Comparison of ENCODE assay signal across 18 mouse cellular contexts in the genomic region with DNA sequence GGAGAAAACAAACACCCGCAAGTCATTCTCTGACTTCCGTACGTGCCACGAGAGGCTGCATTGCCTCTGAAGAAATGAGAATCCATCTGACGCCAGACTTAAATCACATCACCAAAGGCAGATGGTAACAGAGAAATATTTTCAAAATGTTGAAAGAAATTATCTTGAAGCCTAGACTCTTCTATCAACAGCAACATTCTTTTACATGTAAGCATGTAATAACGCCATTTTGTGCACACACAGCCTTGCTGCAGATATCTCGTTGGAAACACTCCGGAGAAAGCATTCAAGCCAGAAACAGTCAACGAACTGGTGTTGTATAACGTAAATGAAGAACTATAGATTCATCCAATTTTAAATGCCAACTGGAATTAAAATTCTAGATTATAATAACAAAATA.
DNase-seq lines count a peak whose midpoint lies in the region; ATAC-seq and TF ChIP-seq lines count a peak whose summit lies in the region.
"Had no signal": no experiment of that assay in that cellular context is flagged by ENCODE, and none has a peak within 500 bp of the region (broad histone marks: within the 10 kb centered on the region; RNA-seq: fewer than 3 reads in every experiment).

No protein-coding gene starts in this region.

- TF ChIP-seq CTCF in brain, embryonic 14.5 days (IDR thresholded peaks at IDR 0.05; ENCODE audit: borderline replicate concordance, extremely low read depth, insufficient read depth, insufficient read length), result no peak

- no peaks in the 10 kb centered on the region for H3K36me3 ChIP-seq in forebrain, embryonic 16.5 days (ENCODE audit: control insufficient read depth, insufficient read depth)
- no peaks in the 10 kb centered on the region for H3K36me3 ChIP-seq in forebrain, embryonic 12.5 days (replicated peaks)
- H3K36me3 ChIP-seq: embryonic facial prominence, embryonic 13.5 days; embryonic facial prominence, embryonic 15.5 days had no signal

- H3K27me3 ChIP-seq in forebrain, embryonic 16.5 days (replicated peaks; ENCODE audit: control insufficient read depth, insufficient read depth, low read length), result no peaks in the 10 kb centered on the region; the same call in 1 of the 2 replicates
- no peaks in the 10 kb centered on the region for H3K27me3 ChIP-seq in forebrain, embryonic 12.5 days
- H3K27me3 ChIP-seq: embryonic facial prominence, embryonic 15.5 days had no signal

- H3K4me3 ChIP-seq in forebrain, embryonic 16.5 days (replicated peaks; ENCODE audit: low read length), result no peak overlapping the region
- H3K4me3 ChIP-seq in forebrain, embryonic 12.5 days (replicated peaks), result no peak overlapping the region
- H3K4me3 ChIP-seq: embryonic facial prominence, embryonic 13.5 days; embryonic facial prominence, embryonic 15.5 days; erythroblast, embryonic 14.5 days had no signal

- ATAC-seq in forebrain, embryonic 16.5 days, result peak; percentile 33; the same call in 1 of the 2 replicates
- no peak for ATAC-seq in forebrain, embryonic 12.5 days (ENCODE audit: low FRiP score)

- H3K9me3 ChIP-seq in forebrain, embryonic 16.5 days (ENCODE audit: control insufficient read depth, low read length), result no peaks in the 10 kb centered on the region
- no peaks in the 10 kb centered on the region for H3K9me3 ChIP-seq in forebrain, embryonic 12.5 days
- H3K9me3 ChIP-seq: embryonic facial prominence, embryonic 13.5 days; embryonic facial prominence, embryonic 15.5 days had no signal

- H3K4me2 ChIP-seq in forebrain, embryonic 16.5 days (ENCODE audit: low read length), result no peak overlapping the region
- no peak overlapping the region for H3K4me2 ChIP-seq in forebrain, embryonic 12.5 days
- H3K4me2 ChIP-seq: embryonic facial prominence, embryonic 13.5 days; embryonic facial prominence, embryonic 15.5 days had no signal

- H3K27ac ChIP-seq in forebrain, embryonic 16.5 days (ENCODE audit: low read length), result no peak overlapping the region
- no peak overlapping the region for H3K27ac ChIP-seq in forebrain, embryonic 12.5 days
- H3K27ac ChIP-seq: embryonic facial prominence, embryonic 13.5 days; embryonic facial prominence, embryonic 15.5 days had no signal

- DNase-seq in brain, embryonic 14.5 days (ENCODE audit: low read depth), result peak; percentile 62
- peak; percentile 43 for DNase-seq in brain, embryonic 18.5 days (ENCODE audit: low read depth, low spot score)
- no peak for DNase-seq in layer of hippocampus, adult 18-20 months (ENCODE audit: low spot score in 2 of 2)
- DNase-seq: adrenal gland, adult 2 months; adrenal gland, postnatal 10 days; adrenal gland, postnatal 25 days; cerebellum, adult 11 months; cerebellum, adult 18-20 months; cerebellum, adult 8-10 months; cerebellum, adult 9-11 months; cerebellum, postnatal 14 days; cerebellum, postnatal 36 days; embryo, embryonic 11 days had no signal

- no peak overlapping the region for H3K9ac ChIP-seq in forebrain, embryonic 16.5 days (replicated peaks; ENCODE audit: low read depth, low read length)
- H3K9ac ChIP-seq in forebrain, embryonic 12.5 days, result no peak overlapping the region
- H3K9ac ChIP-seq: embryonic facial prominence, embryonic 13.5 days; embryonic facial prominence, embryonic 15.5 days had no signal

- no peak for TF ChIP-seq POLR2A in brain, embryonic 14.5 days (IDR thresholded peaks at IDR 0.05; ENCODE audit: borderline replicate concordance, extremely low read depth, insufficient read depth, insufficient read length, poor library complexity, severe bottlenecking)

- WGBS in forebrain, embryonic 16.5 days, result 73% methylated on average over 10 of the region's 10 CpGs
- WGBS in forebrain, embryonic 12.5 days, result 93% methylated on average over 10 of the region's 10 CpGs

- H3K4me1 ChIP-seq in forebrain, embryonic 16.5 days (replicated peaks; ENCODE audit: control insufficient read depth, insufficient read depth, low read length), result no peaks in the 10 kb centered on the region
- H3K4me1 ChIP-seq in forebrain, embryonic 12.5 days, result peaks cover under 1% of the 10 kb centered on the region; the same call in 1 of the 2 replicates
- H3K4me1 ChIP-seq: embryonic facial prominence, embryonic 13.5 days; embryonic facial prominence, embryonic 15.5 days had no signal

Comparison
In these comparisons a context has a peak if more than half of its experiments do, and no peak if none do; other contexts are left out.
1. DNase-seq: peak in brain, embryonic 14.5 days (single experiment) and brain, embryonic 18.5 days (single experiment); none in layer of hippocampus, adult 18-20 months (0 of 2).